Mouse (Mus musculus): ENCODE measurements around the gene Bcas3. TPM values are rescaled to one million over a fixed set of nuclear protein-coding genes. Genes with fewer than 3 reads are reported as not detected.

Gene Bcas3
- total RNA-seq, 2 experiments from 2014 or later: 53.6 to 56.1 TPM

GRCm38 (mm10) chr11:85367823-85368222 lies 14.9 kb downstream of the Bcas3 start:
- no peak for DNase-seq (ENCODE audit: low spot score in 2 of 2)

- DNase-seq (ENCODE audit: low spot score in 2 of 2): no peak
Observed at GRCm38 (mm10) chr11:85379091-85379490, 26.1 kb downstream of the Bcas3 start.

- DNase-seq (ENCODE audit: low spot score in 2 of 2): no peak
Observed at GRCm38 (mm10) chr11:85380046-85380445, 27.1 kb downstream of the Bcas3 start.

- DNase-seq (ENCODE audit: low spot score in 2 of 2): peak; percentile 62 to 73
Observed at GRCm38 (mm10) chr11:85382055-85382454, 29.1 kb downstream of the Bcas3 start.

GRCm38 (mm10) chr11:85383975-85384821 lies 31.2 kb downstream of the Bcas3 start:
- DNase-seq (ENCODE audit: low spot score in 2 of 2): no peak

- no peak for DNase-seq (ENCODE audit: low spot score in 2 of 2)
Observed at GRCm38 (mm10) chr11:85392179-85392863, 39.4 kb downstream of the Bcas3 start.

GRCm38 (mm10) chr11:85392864-85393220 lies 39.9 kb downstream of the Bcas3 start:
- peak in 1 of 2 experiments; percentile 6 for DNase-seq (ENCODE audit: low spot score in 2 of 2)

GRCm38 (mm10) chr11:85393990-85394389 lies 41.0 kb downstream of the Bcas3 start:
- DNase-seq (ENCODE audit: low spot score in 2 of 2): no peak

- no peak for DNase-seq (ENCODE audit: low spot score in 2 of 2)
Observed at GRCm38 (mm10) chr11:85395361-85395760, 42.4 kb downstream of the Bcas3 start.

GRCm38 (mm10) chr11:85406531-85406930 lies 53.6 kb downstream of the Bcas3 start:
- DNase-seq (ENCODE audit: low spot score in 2 of 2): no peak

GRCm38 (mm10) chr11:85407700-85408099 lies 54.7 kb downstream of the Bcas3 start:
- no peak for DNase-seq (ENCODE audit: low spot score in 2 of 2)

- DNase-seq (ENCODE audit: low spot score in 2 of 2): no peak
Observed at GRCm38 (mm10) chr11:85412319-85412718, 59.4 kb downstream of the Bcas3 start.

GRCm38 (mm10) chr11:85414476-85414875 lies 61.5 kb downstream of the Bcas3 start:
- no peak for DNase-seq (ENCODE audit: low spot score in 2 of 2)

GRCm38 (mm10) chr11:85427353-85427752 lies 74.4 kb downstream of the Bcas3 start:
- no peak for DNase-seq (ENCODE audit: low spot score in 2 of 2)

- DNase-seq (ENCODE audit: low spot score in 2 of 2): peak in 1 of 2 experiments; percentile 7
Observed at GRCm38 (mm10) chr11:85428227-85428626, 75.3 kb downstream of the Bcas3 start.

- DNase-seq (ENCODE audit: low spot score in 2 of 2): no peak
Observed at GRCm38 (mm10) chr11:85430743-85431448, 77.9 kb downstream of the Bcas3 start.

- no peak for DNase-seq (ENCODE audit: low spot score in 2 of 2)
Observed at GRCm38 (mm10) chr11:85447375-85447774, 94.4 kb downstream of the Bcas3 start.

GRCm38 (mm10) chr11:85453598-85454304 lies 100.8 kb downstream of the Bcas3 start:
- DNase-seq (ENCODE audit: low spot score in 2 of 2): no peak

GRCm38 (mm10) chr11:85454305-85454682 lies 101.3 kb downstream of the Bcas3 start:
- no peak for DNase-seq (ENCODE audit: low spot score in 2 of 2)

- DNase-seq (ENCODE audit: low spot score in 2 of 2): no peak
Observed at GRCm38 (mm10) chr11:85461536-85461935, 108.6 kb downstream of the Bcas3 start.

- DNase-seq (ENCODE audit: low spot score in 2 of 2): peak; percentile 20 to 83
Observed at GRCm38 (mm10) chr11:85469526-85469925, 116.6 kb downstream of the Bcas3 start.
